Comparison of ENCODE assay signal across 7 mouse cellular contexts in genomic region chr1:80340436-80341376, GRCm38 (mm10). TPM values are rescaled to one million over a fixed set of nuclear protein-coding genes. Genes with fewer than 3 reads are reported as not detected.
A peak's percentile ranks its signal among the peaks of the same experiment; 100 is the strongest.
DNase-seq lines count a peak whose midpoint lies in the region; ATAC-seq lines count a peak whose summit lies in the region.

Cul3 (minus strand) TSS chr1:80340480.

- H3K4me1 ChIP-seq in embryonic facial prominence, embryonic 11.5 days (ENCODE audit: control insufficient read depth, insufficient read depth, low read length), result no peaks in the 10 kb centered on the region
- peaks cover 18% of the 10 kb centered on the region for H3K4me1 ChIP-seq in limb, embryonic 10.5 days
- H3K4me1 ChIP-seq in midbrain, embryonic 13.5 days (replicated peaks), result peaks cover 28% of the 10 kb centered on the region

- no peaks in the 10 kb centered on the region for H3K27me3 ChIP-seq in embryonic facial prominence, embryonic 11.5 days (ENCODE audit: control insufficient read depth, insufficient read depth, low read length)
- no peaks in the 10 kb centered on the region for H3K27me3 ChIP-seq in limb, embryonic 10.5 days (ENCODE audit: low read depth, poor library complexity, severe bottlenecking)
- H3K27me3 ChIP-seq in midbrain, embryonic 13.5 days, result no peaks in the 10 kb centered on the region

- peak within 1 kb of the TSS; percentile 97 for H3K9ac ChIP-seq in embryonic facial prominence, embryonic 11.5 days (replicated peaks; ENCODE audit: low read length)
- H3K9ac ChIP-seq in midbrain, embryonic 13.5 days (replicated peaks), result peak within 1 kb of the TSS; percentile 98

- peak within 1 kb of the TSS; percentile 60 for H3K4me2 ChIP-seq in embryonic facial prominence, embryonic 11.5 days (ENCODE audit: low read depth, low read length)
- peak within 1 kb of the TSS; percentile 93 for H3K4me2 ChIP-seq in midbrain, embryonic 13.5 days (replicated peaks)

- WGBS in embryonic facial prominence, embryonic 11.5 days, result 2% methylated on average over 42 of the region's 85 CpGs
- 13% methylated on average over 83 of the region's 85 CpGs for WGBS in limb, embryonic 10.5 days
- WGBS in midbrain, embryonic 13.5 days, result under 1% methylated on average over 55 of the region's 85 CpGs

- no peaks in the 10 kb centered on the region for H3K9me3 ChIP-seq in embryonic facial prominence, embryonic 11.5 days (replicated peaks; ENCODE audit: control insufficient read depth, low read length)
- H3K9me3 ChIP-seq in limb, embryonic 10.5 days (replicated peaks), result no peaks in the 10 kb centered on the region
- no peaks in the 10 kb centered on the region for H3K9me3 ChIP-seq in midbrain, embryonic 13.5 days

- DNase-seq in adrenal gland, postnatal 14 days, result peak; percentile 98
- DNase-seq in embryonic facial prominence, embryonic 11.5 days (ENCODE audit: low spot score), result peak; percentile 99
- peak; percentile 96 for DNase-seq in kidney, adult 11 months
- peak; percentile 97 for DNase-seq in limb, embryonic 10.5 days (ENCODE audit: low spot score)
- DNase-seq in spleen, adult 12 weeks (ENCODE audit: low spot score), result peak; percentile 88

- no peaks in the 10 kb centered on the region for H3K36me3 ChIP-seq in embryonic facial prominence, embryonic 11.5 days (replicated peaks; ENCODE audit: control insufficient read depth, insufficient read depth, low read depth, low read length)
- no peaks in the 10 kb centered on the region for H3K36me3 ChIP-seq in limb, embryonic 10.5 days
- H3K36me3 ChIP-seq in midbrain, embryonic 13.5 days, result no peaks in the 10 kb centered on the region

- H3K27ac ChIP-seq in embryonic facial prominence, embryonic 11.5 days (replicated peaks; ENCODE audit: low read depth, low read length), result peak within 1 kb of the TSS; percentile 97
- peak within 1 kb of the TSS; percentile 98 for H3K27ac ChIP-seq in limb, embryonic 10.5 days
- H3K27ac ChIP-seq in midbrain, embryonic 13.5 days, result peak within 1 kb of the TSS; percentile 99

- peak; percentile 96 for ATAC-seq in embryonic facial prominence, embryonic 11.5 days (replicated peaks; ENCODE audit: insufficient number of reproducible peaks, low FRiP score, low TSS enrichment, low read depth)
- peak; percentile 91 for ATAC-seq in granulocyte monocyte progenitor cell, adult 5-6 weeks (replicated peaks; ENCODE audit: poor library complexity, severe bottlenecking)
- ATAC-seq in midbrain, embryonic 13.5 days, result peak; percentile 95

- H3K4me3 ChIP-seq in embryonic facial prominence, embryonic 11.5 days (ENCODE audit: low read depth, low read length), result peak within 1 kb of the TSS; percentile 98
- H3K4me3 ChIP-seq in limb, embryonic 10.5 days, result peak within 1 kb of the TSS; percentile 92
- peak within 1 kb of the TSS; percentile 96 for H3K4me3 ChIP-seq in midbrain, embryonic 13.5 days (replicated peaks)

RNA-seq across cellular contexts. Expression of gene Cul3, which starts in this region (rescaled TPM):
- total RNA-seq in adrenal gland, postnatal 14 days (2021), result 112 and 119 TPM in 2 replicates
- 53.3 and 58.1 TPM in 2 replicates for polyA plus RNA-seq in embryonic facial prominence, embryonic 11.5 days (2014; fragmentation: Nextera tagmentation; extraction: Ambion mirVana)
- total RNA-seq in granulocyte monocyte progenitor cell, adult 5-6 weeks (2014; fragmentation: Nextera tagmentation), result 74.6 and 110 TPM in 2 replicates
- total RNA-seq in granulocyte monocyte progenitor cell, adult 5-6 weeks (2017), result 209 and 304 TPM in 2 replicates
- 31.7 and 33.7 TPM in 2 replicates for polyA plus RNA-seq in limb, embryonic 10.5 days (2016; fragmentation: Nextera tagmentation; extraction: Ambion mirVana)
- polyA plus RNA-seq in midbrain, embryonic 13.5 days (2015; fragmentation: Nextera tagmentation; extraction: Ambion mirVana), result 33.5 and 36.6 TPM in 2 replicates

Comparison
In these comparisons a context has a peak if more than half of its experiments do, and no peak if none do; other contexts are left out.
1. Peak in every context shown above with its lines: DNase-seq, ATAC-seq, H3K4me3 ChIP-seq and H3K27ac ChIP-seq.